Mouse (Mus musculus) cerebral cortex, adult 2 months (tissue): ENCODE data around the gene Tuba1c.

Experiments
- WGBS: fragments of 180-500 bp; shearing (Covaris S2); methylation state at CpG from one replicate; pipeline ENCODE4 v1.1.7; 2018; 5-methylcytosine and 5-hydroxymethylcytosine counted together

Tuba1c gene

GRCm38 (mm10) chr15:99056332-99056731 is 26.6 kb downstream of the Tuba1c start:
- 6% methylated on average over 14 of the region's 14 CpGs for WGBS

GRCm38 (mm10) chr15:99065557-99066165 is 36.0 kb downstream of the Tuba1c start:
- WGBS = 79% methylated on average over 12 of the region's 12 CpGs

- WGBS = 85% methylated on average over 1 of the region's 1 CpGs
Measured at GRCm38 (mm10) chr15:99071988-99072387, 42.3 kb downstream of the Tuba1c start.

GRCm38 (mm10) chr15:99074019-99074599 is 44.4 kb downstream of the Tuba1c start, which contains the start of gene Troap:
Troap (plus strand) TSS chr15:99074575.
- WGBS = 12% methylated on average over 9 of the region's 9 CpGs

GRCm38 (mm10) chr15:99074600-99075333 is 45.1 kb downstream of the Tuba1c start:
- under 1% methylated on average over 44 of the region's 44 CpGs for WGBS

- 92% methylated on average over 3 of the region's 3 CpGs for WGBS
Measured at GRCm38 (mm10) chr15:99076011-99076410, 46.3 kb downstream of the Tuba1c start.

- WGBS = 82% methylated on average over 15 of the region's 15 CpGs
Measured at GRCm38 (mm10) chr15:99078181-99078910, 48.7 kb downstream of the Tuba1c start.

- WGBS = 69% methylated on average over 3 of the region's 3 CpGs
Measured at GRCm38 (mm10) chr15:99079804-99080203, 50.1 kb downstream of the Tuba1c start.

- WGBS = 94% methylated on average over 12 of the region's 12 CpGs
Measured at GRCm38 (mm10) chr15:99082322-99082721, 52.6 kb downstream of the Tuba1c start.

- 91% methylated on average over 16 of the region's 16 CpGs for WGBS
Measured at GRCm38 (mm10) chr15:99082840-99083239, 53.1 kb downstream of the Tuba1c start.

GRCm38 (mm10) chr15:99083258-99083657 is 53.6 kb downstream of the Tuba1c start:
- 62% methylated on average over 9 of the region's 9 CpGs for WGBS

- 50% methylated on average over 11 of the region's 11 CpGs for WGBS
Measured at GRCm38 (mm10) chr15:99083867-99084557, 54.3 kb downstream of the Tuba1c start.

- WGBS = 41% methylated on average over 19 of the region's 19 CpGs
Measured at GRCm38 (mm10) chr15:99084618-99085017, 54.9 kb downstream of the Tuba1c start.

GRCm38 (mm10) chr15:99085997-99086396 is 56.3 kb downstream of the Tuba1c start:
- 97% methylated on average over 4 of the region's 4 CpGs for WGBS

- 10% methylated on average over 60 of the region's 60 CpGs for WGBS
Measured at GRCm38 (mm10) chr15:99087253-99088075, 57.8 kb downstream of the Tuba1c start, which contains the start of gene C1ql4. C1ql4 (minus strand) TSS chr15:99087817.
